Mouse (Mus musculus) heart, postnatal 0 days (tissue): ENCODE results near the gene Ankrd17.

Source experiments
- CTCF ChIP-seq: IDR thresholded peaks from 2 replicates; pipeline ENCODE4 v1.5.1; 2016; ENCODE audit warnings: antibody characterized with exemption, control low read depth, low read depth
- EP300 ChIP-seq: IDR thresholded peaks from 2 replicates; pipeline ENCODE4 v1.6.1; 2016; ENCODE audit warnings: antibody characterized with exemption, low read depth

- TF ChIP-seq EP300 (no peak), CTCF (peak; percentile 63)
Observed at GRCm38 (mm10) chr5:90364526-90364925, 1.9 kb downstream of the Ankrd17 start.
